Mouse (Mus musculus) forelimb bud, embryonic 11.5 days (tissue): ENCODE measurements around the gene Hcrtr1.
A peak's percentile ranks its signal among the peaks of the same experiment; 100 is the strongest.

Experiments used
- DNase-seq: peaks from one replicate; pipeline ENCODE4 v3.0.0-alpha.2; 2012; ENCODE audit warnings: low read depth, low spot score

The Hcrtr1 gene

GRCm38 (mm10) chr4:130167814-130168213 lies 28.7 kb upstream of the Hcrtr1 start:
- no peak for DNase-seq

- DNase-seq = no peak
Observed at GRCm38 (mm10) chr4:130167321-130167720, 28.2 kb upstream of the Hcrtr1 start.

GRCm38 (mm10) chr4:130166592-130166991 lies 27.4 kb upstream of the Hcrtr1 start:
- no peak for DNase-seq

- DNase-seq = no peak
Observed at GRCm38 (mm10) chr4:130166061-130166460, 26.9 kb upstream of the Hcrtr1 start.

- DNase-seq = no peak
Observed at GRCm38 (mm10) chr4:130164121-130164520, 25.0 kb upstream of the Hcrtr1 start.

- peak; percentile 26 for DNase-seq
Observed at GRCm38 (mm10) chr4:130163391-130163861, 24.3 kb upstream of the Hcrtr1 start.

- no peak for DNase-seq
Observed at GRCm38 (mm10) chr4:130161349-130161748, 22.2 kb upstream of the Hcrtr1 start.

GRCm38 (mm10) chr4:130156812-130157371 lies 17.7 kb upstream of the Hcrtr1 start:
- DNase-seq = no peak

- DNase-seq = no peak
Observed at GRCm38 (mm10) chr4:130154250-130154649, 15.1 kb upstream of the Hcrtr1 start.

GRCm38 (mm10) chr4:130148405-130148804 lies 9.2 kb upstream of the Hcrtr1 start:
- DNase-seq = no peak

- DNase-seq = no peak
Observed at GRCm38 (mm10) chr4:130141786-130142185, 2.6 kb upstream of the Hcrtr1 start.

- no peak for DNase-seq
Observed at GRCm38 (mm10) chr4:130140992-130141402, 1.8 kb upstream of the Hcrtr1 start.

- DNase-seq = peak; percentile 76
Observed at GRCm38 (mm10) chr4:130138441-130139213, 532 bp downstream of the Hcrtr1 start.

- DNase-seq = no peak
Observed at GRCm38 (mm10) chr4:130133399-130133798, 5.8 kb downstream of the Hcrtr1 start.

- DNase-seq = no peak
Observed at GRCm38 (mm10) chr4:130131448-130132105, 7.6 kb downstream of the Hcrtr1 start.

GRCm38 (mm10) chr4:130130641-130131350 lies 8.4 kb downstream of the Hcrtr1 start:
- no peak for DNase-seq

- DNase-seq = no peak
Observed at GRCm38 (mm10) chr4:130130082-130130481, 9.1 kb downstream of the Hcrtr1 start.

GRCm38 (mm10) chr4:130128907-130129306 lies 10.3 kb downstream of the Hcrtr1 start:
- DNase-seq = no peak

- DNase-seq = no peak
Observed at GRCm38 (mm10) chr4:130125935-130126334, 13.2 kb downstream of the Hcrtr1 start.

- DNase-seq = no peak
Observed at GRCm38 (mm10) chr4:130125164-130125563, 14.0 kb downstream of the Hcrtr1 start.

GRCm38 (mm10) chr4:130124110-130124509 lies 15.0 kb downstream of the Hcrtr1 start:
- DNase-seq = no peak

GRCm38 (mm10) chr4:130123020-130123419 lies 16.1 kb downstream of the Hcrtr1 start:
- DNase-seq = no peak
